Mouse (Mus musculus) myocyte (in vitro differentiated cells): ENCODE measurements around the gene Sult4a1. TPM values are rescaled to one million over a fixed set of nuclear protein-coding genes. Genes with fewer than 3 reads are reported as not detected.

ENCODE experiments used
- H3K27me3 ChIP-seq: one replicate; pipeline ENCODE4 v1.6.1; 2011; ENCODE audit not compliant: control insufficient read depth, insufficient read depth, insufficient read length
- H3K36me3 ChIP-seq: one replicate; pipeline ENCODE4 v1.6.1; 2011; ENCODE audit not compliant: control insufficient read depth, insufficient read depth
- H3K4me2 ChIP-seq: one replicate; pipeline ENCODE4 v1.6.1; 2011; ENCODE audit warnings: low read depth, control low read depth
- H3K4me3 ChIP-seq: one replicate; pipeline ENCODE4 v1.5.1; 2011; ENCODE audit warnings: mild to moderate bottlenecking, control low read depth, moderate library complexity
- H3K79me2 ChIP-seq: one replicate; pipeline ENCODE4 v1.6.1; 2011; ENCODE audit not compliant: control insufficient read depth, insufficient read depth
- H3ac ChIP-seq: one replicate; pipeline ENCODE4 v1.6.1; 2011; ENCODE audit not compliant: control insufficient read depth, insufficient read length
- CEBPB ChIP-seq: IDR thresholded peaks from 2 replicates; pipeline ENCODE4 v1.6.1; 2011; ENCODE audit warnings: mild to moderate bottlenecking, moderate library complexity; ENCODE audit not compliant: poor library complexity, insufficient read depth, severe bottlenecking
- E2F4 ChIP-seq: IDR thresholded peaks from one replicate; pipeline ENCODE4 v1.6.1; 2011; ENCODE audit warnings: mild to moderate bottlenecking, control low read depth, moderate library complexity; ENCODE audit not compliant: insufficient read depth
- MAX ChIP-seq: IDR thresholded peaks from one replicate; pipeline ENCODE4 v1.6.1; 2011; ENCODE audit warnings: low read depth, mild to moderate bottlenecking, control low read depth
- MYOD1 ChIP-seq, 3 experiments: IDR thresholded peaks; one replicate each; pipeline ENCODE4 v1.6.1; 2011; ENCODE audit warnings: control low read depth in 2 of 3, low read depth in 2 of 3, mild to moderate bottlenecking in 2 of 3, moderate library complexity in 1 of 3; ENCODE audit not compliant: insufficient read length in 2 of 3, control insufficient read depth in 1 of 3
- MYOG ChIP-seq, 3 experiments: IDR thresholded peaks; one replicate each; pipeline ENCODE4 v1.6.1; 2011; ENCODE audit warnings: control low read depth in 2 of 3, low read depth in 2 of 3, mild to moderate bottlenecking in 2 of 3; ENCODE audit not compliant: insufficient read length in 2 of 3, control insufficient read depth in 1 of 3, insufficient read depth in 1 of 3
- POLR2A ChIP-seq: IDR thresholded peaks from one replicate; pipeline ENCODE4 v1.6.1; 2011; ENCODE audit warnings: low read depth, mild to moderate bottlenecking, control low read depth, moderate library complexity; ENCODE audit not compliant: insufficient read length
- POLR2AphosphoS2 ChIP-seq: IDR thresholded peaks from one replicate; pipeline ENCODE4 v1.6.1; 2011; ENCODE audit warnings: low read depth, control low read depth; ENCODE audit not compliant: insufficient read length
- REST ChIP-seq: IDR thresholded peaks from one replicate; pipeline ENCODE4 v1.6.1; 2011; ENCODE audit warnings: mild to moderate bottlenecking, control low read depth, moderate library complexity; ENCODE audit not compliant: insufficient read depth, insufficient read length
- SRF ChIP-seq: IDR thresholded peaks from one replicate; pipeline ENCODE4 v1.6.1; 2011; ENCODE audit warnings: low read depth; ENCODE audit not compliant: control insufficient read depth, insufficient read length
- TCF12 ChIP-seq: IDR thresholded peaks from one replicate; pipeline ENCODE4 v1.6.1; 2011; ENCODE audit warnings: mild to moderate bottlenecking, control low read depth; ENCODE audit not compliant: poor library complexity, insufficient read depth, severe bottlenecking
- TCF3 ChIP-seq: IDR thresholded peaks from one replicate; pipeline ENCODE4 v1.6.1; 2011; ENCODE audit warnings: low read depth, control low read depth; ENCODE audit not compliant: insufficient read length
- USF1 ChIP-seq: IDR thresholded peaks from one replicate; pipeline ENCODE4 v1.6.1; 2011; ENCODE audit warnings: low read depth, mild to moderate bottlenecking, control low read depth, moderate library complexity
- polyA plus RNA-seq: library from polyadenylated mRNA; unstranded; fragments of >200 nt; fragmentation: generic; extraction: Trizol; gene quantifications from one replicate; pipeline ENCODE4 v1.2.1, GENCODE M21; 2012; ENCODE audit warnings: missing spikeins

Sult4a1 gene
- not detected for polyA plus RNA-seq

DNA sequence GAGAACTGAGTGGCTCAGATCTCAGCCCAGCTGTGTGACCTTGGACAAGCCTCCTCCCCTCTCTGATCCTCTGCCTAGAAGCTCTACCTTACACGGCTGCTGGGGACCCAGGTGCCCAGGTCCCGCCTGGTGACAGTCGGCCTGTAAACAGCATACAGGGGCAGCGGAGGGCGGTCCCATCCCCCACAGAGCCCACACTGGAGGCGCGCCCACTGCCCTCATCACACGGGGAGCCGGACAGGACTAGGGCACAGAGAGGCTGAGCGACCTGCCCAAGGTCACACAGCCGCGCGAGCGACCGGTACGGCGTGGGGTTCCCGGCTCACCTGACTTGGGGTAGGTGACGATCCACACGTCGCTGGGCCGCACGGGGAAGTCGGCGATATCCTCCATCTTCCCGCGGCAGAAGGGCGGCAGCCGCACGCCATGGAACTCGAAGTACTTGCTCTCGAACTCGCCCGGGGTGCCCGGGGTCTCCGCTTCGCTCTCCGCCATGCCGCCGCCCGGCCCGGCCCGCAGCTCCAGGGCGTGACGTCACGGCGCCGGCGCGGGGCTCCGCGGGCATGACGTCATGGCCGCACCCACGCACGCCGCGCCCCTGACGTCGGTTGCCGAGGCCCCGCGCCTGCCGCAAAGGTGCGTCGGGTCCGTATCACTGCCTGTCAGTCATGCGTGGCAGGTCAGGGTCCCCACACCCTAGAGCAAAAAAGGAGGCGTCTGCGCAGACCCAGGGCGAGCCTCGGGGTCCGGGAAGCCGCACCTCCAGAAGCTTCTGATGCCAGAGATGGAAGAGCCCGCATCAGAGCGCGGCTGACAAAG is at the start of gene Sult4a1:
Gene Sult4a1 (minus strand): TSS at position 650 of the 819 bp plus-strand sequence.
- Histone ChIP-seq H3ac (no peak within 1 kb of the TSS), H3K27me3 (peaks cover 19% of the 10 kb centered on the region), H3K4me3 (no peak within 1 kb of the TSS), H3K36me3 (no peaks in the 10 kb centered on the region), H3K79me2 (no peaks in the 10 kb centered on the region), H3K4me2 (no peak within 1 kb of the TSS)
- TF ChIP-seq MYOG (IDR thresholded peaks at IDR 0.05; ENCODE audit: control insufficient read depth in 1 of 3, insufficient read depth in 1 of 3, insufficient read length in 2 of 3, low read depth in 2 of 3), result peak in 1 of 3 experiments; percentile 2
- TF ChIP-seq POLR2AphosphoS2, result no peak

DNA sequence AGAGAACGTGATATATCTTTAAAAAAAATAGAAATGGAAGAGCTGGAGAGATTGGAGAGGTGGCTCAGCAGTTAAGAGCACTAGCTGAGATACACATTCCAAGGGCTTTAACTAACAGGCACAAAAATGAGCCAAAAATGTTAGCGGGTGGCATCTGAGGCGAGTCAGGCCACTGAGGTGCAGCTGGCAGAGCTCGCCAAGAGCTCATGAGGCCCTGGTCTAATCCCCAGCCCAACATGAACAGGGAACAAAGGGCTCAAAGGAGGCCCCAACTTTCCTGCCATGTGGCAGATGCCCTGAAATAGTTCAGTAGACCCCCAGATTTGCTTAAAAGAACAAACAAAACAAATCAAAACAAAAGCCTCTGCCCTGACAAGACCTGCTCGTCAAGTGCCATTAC is 35.4 kb upstream of the Sult4a1 start:
- Histone ChIP-seq H3ac (no peak overlapping the region), H3K79me2 (no peaks in the 10 kb centered on the region), H3K4me2 (no peak overlapping the region), H3K27me3 (peaks cover 36% of the 10 kb centered on the region), H3K4me3 (no peak overlapping the region), H3K36me3 (no peaks in the 10 kb centered on the region)
- no peak for TF ChIP-seq E2F4
- no peak for TF ChIP-seq CEBPB
- no peak for TF ChIP-seq TCF12
- no peak for TF ChIP-seq MAX
- no peak for TF ChIP-seq POLR2A
- no peak for TF ChIP-seq MYOG (IDR thresholded peaks at IDR 0.05; ENCODE audit: control insufficient read depth in 1 of 3, insufficient read depth in 1 of 3, insufficient read length in 2 of 3, low read depth in 2 of 3)
- no peak for TF ChIP-seq SRF
- TF ChIP-seq TCF3, result no peak
- TF ChIP-seq POLR2AphosphoS2, result no peak
- TF ChIP-seq REST, result no peak
- TF ChIP-seq USF1, result no peak

DNA sequence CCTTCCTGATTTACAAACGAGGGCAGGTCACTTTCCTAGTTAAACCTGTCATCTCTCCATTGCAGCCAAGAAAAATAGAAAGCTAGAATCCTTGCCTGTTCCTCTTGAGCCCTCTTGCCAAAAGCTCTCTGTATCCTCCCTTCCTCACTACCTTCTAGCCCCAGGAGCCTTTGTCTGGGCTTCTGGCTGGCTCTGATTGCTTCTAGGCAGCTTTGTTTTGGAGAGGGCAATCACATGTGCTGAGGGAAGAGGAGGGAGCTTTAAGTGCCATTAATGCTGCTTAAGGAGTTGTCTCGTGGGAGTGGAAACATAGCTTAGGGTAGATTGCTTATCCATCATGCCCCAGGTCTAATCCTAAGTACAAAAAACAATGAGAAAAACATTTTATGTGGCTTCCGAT is 34.6 kb upstream of the Sult4a1 start:
- no peak overlapping the region for H3ac ChIP-seq
- no peak for TF ChIP-seq SRF
- TF ChIP-seq MYOD1 (IDR thresholded peaks at IDR 0.05; ENCODE audit: control insufficient read depth in 1 of 3, insufficient read length in 2 of 3, low read depth in 2 of 3), result no peak
- TF ChIP-seq TCF3, result no peak

DNA sequence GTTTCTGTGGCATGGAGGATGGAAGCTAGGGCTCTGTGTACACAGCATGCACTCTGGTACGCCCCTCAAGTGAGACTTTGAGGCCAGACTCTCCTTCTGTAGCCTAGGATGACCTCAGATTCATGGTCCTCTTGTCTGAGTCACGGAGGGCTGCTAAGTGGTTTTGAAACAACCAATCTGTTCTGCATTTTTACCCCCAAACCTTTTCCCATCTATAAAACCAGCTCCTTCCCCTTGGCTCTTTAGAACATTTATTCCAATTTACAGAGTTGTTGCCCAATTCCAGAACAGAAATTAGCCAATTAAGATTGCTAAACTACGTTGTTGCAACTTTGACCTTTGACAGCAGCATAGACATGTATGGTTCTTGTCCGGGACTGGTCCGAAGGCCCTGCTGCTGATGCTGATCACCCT is 34.0 kb upstream of the Sult4a1 start:
- no peaks in the 10 kb centered on the region for H3K79me2 ChIP-seq
- H3K36me3 ChIP-seq, result no peaks in the 10 kb centered on the region
- no peak overlapping the region for H3ac ChIP-seq
- no peak overlapping the region for H3K4me3 ChIP-seq
- TF ChIP-seq USF1, result no peak
- TF ChIP-seq MYOG (IDR thresholded peaks at IDR 0.05; ENCODE audit: control insufficient read depth in 1 of 3, insufficient read depth in 1 of 3, insufficient read length in 2 of 3, low read depth in 2 of 3), result no peak
- no peak for TF ChIP-seq REST
- no peak for TF ChIP-seq MAX
- no peak for TF ChIP-seq POLR2AphosphoS2
- no peak for TF ChIP-seq POLR2A
- no peak for TF ChIP-seq SRF
- TF ChIP-seq MYOD1 (IDR thresholded peaks at IDR 0.05; ENCODE audit: control insufficient read depth in 1 of 3, insufficient read length in 2 of 3, low read depth in 2 of 3), result no peak
- TF ChIP-seq CEBPB, result no peak
- TF ChIP-seq TCF12, result no peak
- no peak for TF ChIP-seq E2F4
- TF ChIP-seq TCF3, result no peak
- H3K4me2 ChIP-seq, result no peak overlapping the region
- H3K27me3 ChIP-seq, result peaks cover 34% of the 10 kb centered on the region

More for the DNA sequence above, 34.6 kb upstream of the Sult4a1 start:
- Histone ChIP-seq H3K4me2 (no peak overlapping the region), H3K27me3 (peaks cover 36% of the 10 kb centered on the region), H3K79me2 (no peaks in the 10 kb centered on the region), H3K36me3 (no peaks in the 10 kb centered on the region), H3K4me3 (no peak overlapping the region)

DNA sequence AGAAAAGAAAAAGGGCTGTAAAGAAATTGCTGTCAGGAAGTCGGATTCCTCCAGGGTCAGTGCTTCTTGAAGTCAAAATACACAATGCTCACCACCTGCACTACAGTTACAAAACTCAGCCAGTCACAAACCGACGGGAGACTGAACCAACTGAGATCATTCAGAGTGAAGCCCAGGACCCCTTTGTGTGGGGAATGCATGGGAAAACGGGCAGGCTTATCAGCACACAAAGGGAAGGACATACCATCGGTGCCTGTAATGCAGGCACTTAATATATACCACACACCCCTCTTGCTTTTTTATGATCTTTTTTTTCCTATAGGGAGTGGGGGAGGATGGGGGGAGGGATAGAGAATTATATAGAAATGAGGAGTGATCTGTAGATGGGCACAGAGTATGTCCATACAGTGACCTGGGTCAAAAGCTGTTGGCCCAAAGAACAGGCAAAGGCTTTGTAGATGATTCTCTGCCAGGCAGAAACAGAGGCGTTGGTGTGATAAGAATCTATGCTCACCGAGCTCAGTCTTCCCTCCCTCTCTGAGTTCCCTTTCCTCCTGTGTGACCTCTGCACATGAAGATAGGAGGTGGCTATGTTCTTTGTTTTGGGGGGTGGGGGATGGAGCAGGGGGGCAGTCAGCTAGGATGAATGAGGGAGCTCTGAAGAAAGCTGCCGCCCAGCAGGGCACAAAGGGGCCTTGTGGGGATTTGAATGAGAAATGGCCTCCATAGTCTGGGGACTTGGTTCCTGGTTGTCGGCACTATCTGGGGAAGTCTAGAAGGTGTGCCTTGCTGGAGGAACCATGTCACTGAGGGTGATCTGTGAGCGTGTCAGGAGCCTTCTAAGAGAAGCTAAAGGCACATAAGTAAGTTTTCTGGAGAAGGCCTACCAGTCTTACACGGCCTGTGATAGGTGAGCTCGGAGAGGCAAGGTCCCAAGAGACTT is 31.2 kb upstream of the Sult4a1 start:
- H3K27me3 ChIP-seq, result peaks cover 39% of the 10 kb centered on the region
- no peaks in the 10 kb centered on the region for H3K79me2 ChIP-seq
- no peak overlapping the region for H3K4me2 ChIP-seq
- H3K4me3 ChIP-seq, result no peak overlapping the region
- H3K36me3 ChIP-seq, result no peaks in the 10 kb centered on the region
- no peak for TF ChIP-seq TCF3
- TF ChIP-seq MYOD1 (IDR thresholded peaks at IDR 0.05; ENCODE audit: control insufficient read depth in 1 of 3, insufficient read length in 2 of 3, low read depth in 2 of 3), result no peak
- no peak for TF ChIP-seq CEBPB
- TF ChIP-seq MYOG (IDR thresholded peaks at IDR 0.05; ENCODE audit: control insufficient read depth in 1 of 3, insufficient read depth in 1 of 3, insufficient read length in 2 of 3, low read depth in 2 of 3), result no peak
- TF ChIP-seq MAX, result no peak
- TF ChIP-seq USF1, result no peak
- no peak for TF ChIP-seq POLR2A
- TF ChIP-seq SRF, result no peak
- no peak for TF ChIP-seq TCF12
- TF ChIP-seq POLR2AphosphoS2, result no peak
- no peak for TF ChIP-seq E2F4
- TF ChIP-seq REST, result no peak
- H3ac ChIP-seq, result no peak overlapping the region
